Mouse (Mus musculus) layer of hippocampus, postnatal 10 days (tissue): Measurements from ENCODE around the gene Fam241b. TPM values are rescaled to one million over a fixed set of nuclear protein-coding genes. Genes with fewer than 3 reads are reported as not detected.

Experiments
- DNase-seq, 2 experiments: peaks; one replicate each; pipeline ENCODE4 v3.0.0; 2021; ENCODE audit warnings: low spot score in 2 of 2
- total RNA-seq, 2 experiments: library from RNA; stranded (reverse); gene quantifications; 2 replicates each; pipeline ENCODE4 v1.2.3; 2021

The Fam241b gene
- total RNA-seq, 2 experiments from 2014 or later, result 49.1 to 55.5 TPM

GRCm38 (mm10) chr10:62132691-62133281 is 10.9 kb downstream of the Fam241b start, which contains the start of gene Neurog3:
TSS of gene Neurog3 (plus strand) at chr10:62133090.
- no peak for DNase-seq

DNA sequence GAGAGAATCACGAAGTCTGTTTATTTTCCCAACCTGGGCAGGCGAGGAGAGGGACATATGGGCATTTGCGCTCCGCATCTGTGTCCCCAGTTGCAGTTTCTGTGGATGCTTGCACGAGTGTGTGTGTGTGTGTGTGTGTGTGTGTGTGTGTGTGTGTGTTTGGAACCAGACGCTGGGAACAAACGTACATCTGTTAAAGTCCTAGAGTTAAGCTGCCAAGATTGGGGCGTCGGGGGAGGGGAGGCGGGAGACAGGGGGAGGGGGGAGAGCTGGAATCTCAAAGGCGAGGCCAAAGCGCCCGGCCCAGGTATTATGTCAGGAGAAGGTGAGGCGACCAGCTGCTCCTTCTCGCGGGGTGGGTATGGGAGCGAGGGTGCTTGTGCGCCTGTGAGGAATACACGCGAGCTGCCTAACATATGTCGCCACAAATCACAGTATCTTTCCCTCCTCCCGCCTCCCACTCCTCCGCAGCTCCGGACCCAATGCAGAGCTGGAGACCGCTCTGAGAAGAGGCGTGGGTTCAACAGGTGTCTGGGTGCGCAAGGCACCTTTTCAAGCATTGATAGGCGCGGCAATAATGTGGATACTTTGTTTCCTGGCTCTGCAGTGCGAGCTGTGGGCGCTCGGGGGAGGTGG is 15.3 kb downstream of the Fam241b start:
- DNase-seq, result peak; percentile 57 to 61

DNA sequence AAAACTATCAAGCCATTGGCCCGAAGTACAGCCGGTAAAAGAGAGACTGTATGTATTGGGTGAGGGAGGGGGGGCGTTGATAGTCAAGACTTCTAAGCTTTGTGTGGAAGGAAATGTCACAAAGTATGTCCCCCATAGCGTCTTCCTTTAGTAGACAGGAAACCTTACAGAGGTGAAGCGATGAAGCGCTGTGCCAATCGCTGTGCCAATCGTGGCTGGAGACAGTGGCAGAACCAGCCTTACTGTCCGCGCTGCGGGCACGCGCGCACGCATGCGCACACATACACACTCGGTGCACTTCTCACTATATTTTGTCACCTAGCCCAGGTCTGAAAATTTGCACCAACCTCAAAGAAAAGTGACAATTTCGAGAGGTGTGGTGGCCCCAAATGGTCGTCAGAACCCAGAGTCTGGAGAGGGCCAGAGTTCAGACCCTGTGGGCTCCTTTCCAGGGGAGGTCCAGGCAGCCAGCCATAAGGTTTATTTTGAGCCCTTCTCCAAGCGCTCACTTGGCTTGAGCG is 15.9 kb downstream of the Fam241b start:
- no peak for DNase-seq

DNA sequence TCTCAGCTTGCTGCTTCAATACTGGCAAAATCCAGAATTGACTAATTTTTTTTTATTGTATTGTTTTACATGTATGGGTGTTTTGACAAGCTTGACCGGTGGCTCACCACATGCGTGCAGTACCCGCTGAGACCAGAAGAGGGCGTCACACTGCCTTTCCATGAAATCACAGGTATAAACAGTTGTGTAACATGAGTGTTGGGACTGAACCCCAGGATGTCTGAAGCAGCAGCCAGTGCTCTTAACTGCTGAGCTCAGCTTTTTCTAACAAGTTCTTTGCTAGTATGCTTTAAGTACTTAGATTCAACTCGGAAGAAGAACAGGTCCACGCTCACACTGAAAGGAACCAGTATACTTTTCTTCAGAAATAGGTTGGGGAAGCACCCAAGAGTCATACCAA is 16.6 kb downstream of the Fam241b start:
- DNase-seq, result no peak

DNA sequence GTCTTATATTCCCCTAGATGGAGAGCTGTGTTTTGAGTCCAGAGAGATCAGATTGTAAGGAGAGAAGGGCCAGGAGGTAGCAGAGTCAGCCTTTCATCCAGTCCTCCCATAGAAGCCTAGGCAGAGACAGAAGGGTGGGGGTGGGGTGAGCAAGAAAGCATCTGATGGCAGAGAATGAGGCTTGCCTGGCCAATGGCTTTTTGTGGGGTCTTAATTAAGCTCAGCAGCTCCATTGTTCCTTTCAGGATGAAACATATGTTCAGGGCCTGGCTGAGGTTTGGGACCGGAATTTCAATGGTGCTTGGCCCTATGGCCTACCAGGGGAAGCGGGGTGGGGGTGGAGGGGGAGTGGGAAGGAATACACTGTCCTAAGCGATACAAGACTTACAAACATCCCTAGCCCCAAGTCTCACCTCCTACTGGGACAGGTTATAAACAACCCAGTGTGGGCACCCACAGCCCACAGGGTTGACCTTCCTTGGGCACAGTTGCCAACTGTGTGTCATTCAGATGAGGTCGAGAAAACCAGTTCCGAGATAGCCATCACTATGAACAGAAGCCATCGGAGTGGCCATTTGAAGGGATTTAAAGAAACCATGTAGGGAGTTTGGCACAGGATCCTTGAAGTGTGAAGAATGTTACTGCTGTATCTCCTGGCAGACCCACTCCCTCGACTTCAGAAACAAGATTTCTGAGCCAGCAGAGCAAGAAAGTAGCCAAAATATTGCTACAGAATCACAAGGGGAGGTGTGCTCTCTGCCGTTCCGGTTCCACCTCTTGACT is 29.7 kb downstream of the Fam241b start:
- DNase-seq, result no peak

GRCm38 (mm10) chr10:62111207-62111576 is 32.5 kb downstream of the Fam241b start:
- DNase-seq, result no peak

DNA sequence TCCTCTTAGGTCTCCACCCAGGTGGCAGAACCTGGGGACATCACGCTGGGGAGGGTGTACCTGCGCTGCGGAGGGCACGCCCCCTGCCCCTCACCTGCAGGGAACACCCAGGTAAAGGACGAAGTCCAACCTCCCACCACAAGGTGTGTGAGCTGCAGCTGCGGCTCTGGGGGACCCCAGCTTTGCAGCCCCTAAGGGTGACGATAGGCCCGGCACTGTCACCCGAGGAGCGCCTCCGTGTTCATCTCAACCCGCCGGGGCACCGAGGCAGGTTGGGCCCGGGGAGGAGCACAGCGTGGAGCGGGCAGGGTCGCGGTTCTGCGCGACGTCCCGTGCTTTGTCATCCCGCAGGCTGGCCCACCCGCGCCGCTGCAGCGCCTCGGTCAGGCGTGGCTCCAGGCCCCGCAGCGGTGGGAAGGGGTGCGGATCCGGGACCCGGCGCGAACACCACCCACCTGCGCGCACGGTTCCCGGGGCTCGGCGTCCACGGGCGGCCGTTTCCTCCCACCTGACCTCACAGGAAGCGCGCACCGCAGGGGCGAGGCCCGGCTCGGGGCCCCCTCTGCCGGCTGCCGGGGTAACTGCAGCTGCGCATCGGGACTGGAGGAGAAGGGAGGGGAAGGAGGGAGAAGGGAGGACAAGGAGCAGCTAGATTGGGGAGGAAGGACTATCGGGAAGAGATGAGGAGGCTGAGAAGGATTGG is 33.1 kb downstream of the Fam241b start:
- DNase-seq, result peak; percentile 91 to 94

DNA sequence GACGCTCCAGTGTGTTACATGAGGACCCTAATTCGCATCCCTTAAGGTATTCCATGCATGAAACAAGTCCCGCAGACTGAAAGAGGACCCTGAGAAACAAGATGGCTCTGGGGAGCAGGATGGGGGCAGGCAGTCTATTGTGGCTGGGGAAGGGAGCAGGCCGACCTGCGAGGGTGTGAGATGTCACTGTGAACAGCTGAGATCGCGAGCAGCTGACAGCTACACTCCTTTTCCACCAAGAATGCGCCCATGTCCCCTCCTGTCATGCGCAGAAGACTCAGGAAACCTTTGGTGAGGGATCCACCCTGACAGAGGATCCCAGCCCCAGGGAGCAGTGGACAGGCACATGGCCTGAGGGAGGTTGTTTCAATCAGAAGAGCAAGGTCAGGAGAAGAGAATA is 36.7 kb downstream of the Fam241b start:
- no peak for DNase-seq

DNA sequence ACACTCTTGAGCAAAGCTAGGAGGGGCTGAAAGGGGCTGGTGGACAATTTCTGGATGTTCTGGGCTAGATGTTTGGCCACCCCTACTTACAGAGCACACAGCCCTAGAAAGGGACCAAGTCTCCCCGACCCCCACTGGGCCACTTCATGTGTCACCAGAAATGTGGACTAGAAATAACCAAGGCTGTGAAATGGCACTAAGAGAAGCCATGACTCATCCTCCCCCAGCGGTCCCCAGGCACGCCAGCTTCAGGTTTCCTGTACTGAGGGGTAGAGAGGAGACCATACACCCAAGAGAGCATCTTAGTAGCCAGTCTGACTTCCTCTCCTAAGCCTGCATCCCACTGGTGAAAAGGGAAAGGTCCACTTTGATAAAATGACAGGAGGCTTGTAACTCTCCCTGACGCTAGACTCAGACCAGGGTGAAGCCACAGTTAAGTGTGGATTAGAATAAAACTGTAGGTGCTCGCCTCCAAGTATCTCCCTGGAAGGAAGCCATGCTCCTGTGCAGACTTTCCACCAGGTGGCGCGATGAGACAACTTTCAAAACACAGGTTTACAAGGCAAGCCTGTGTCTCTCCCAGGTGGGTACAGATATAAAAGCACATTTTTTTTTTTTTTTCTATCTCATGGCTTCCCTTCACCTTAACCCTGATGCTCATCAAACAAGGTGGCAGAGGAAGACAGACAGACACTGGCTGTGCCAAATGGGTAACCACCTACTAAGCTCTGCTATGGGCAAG is 38.7 kb downstream of the Fam241b start:
- DNase-seq, result peak; percentile 80 to 84

GRCm38 (mm10) chr10:62101504-62102439 is 41.9 kb downstream of the Fam241b start:
- peak; percentile 91 to 92 for DNase-seq

DNA sequence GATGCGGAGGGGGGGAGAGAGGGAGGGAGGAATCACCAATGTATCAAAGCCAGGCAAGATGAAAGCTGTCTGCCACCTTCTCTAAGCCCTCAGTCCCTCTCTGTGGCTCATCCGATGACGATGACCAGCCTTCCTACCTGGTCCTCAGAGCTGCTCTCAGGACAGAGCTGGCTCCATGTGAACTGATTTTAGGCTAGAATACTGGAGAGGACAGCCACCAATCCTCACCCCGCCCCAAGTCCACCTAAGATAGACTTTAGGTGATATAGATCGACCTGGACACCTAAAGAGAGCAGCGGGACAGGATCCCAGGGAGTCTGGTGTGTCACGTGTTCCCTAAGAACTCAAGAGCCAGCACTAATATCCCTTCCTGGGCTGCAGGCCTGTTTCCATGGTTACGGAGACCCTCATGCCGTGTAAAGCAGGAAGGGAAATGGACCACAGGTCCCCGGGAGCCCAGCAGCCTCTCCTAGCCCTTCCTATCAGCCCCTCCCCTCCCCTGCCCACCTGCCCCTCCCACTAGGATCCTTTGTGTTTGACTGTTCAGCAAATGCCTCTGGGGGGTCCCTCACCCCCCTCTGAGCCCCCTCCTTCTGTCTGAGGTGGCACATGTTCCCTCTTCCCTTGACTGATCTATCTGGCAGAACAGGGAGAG is 43.8 kb downstream of the Fam241b start:
- DNase-seq, result peak in 1 of 2 experiments; percentile 13

DNA sequence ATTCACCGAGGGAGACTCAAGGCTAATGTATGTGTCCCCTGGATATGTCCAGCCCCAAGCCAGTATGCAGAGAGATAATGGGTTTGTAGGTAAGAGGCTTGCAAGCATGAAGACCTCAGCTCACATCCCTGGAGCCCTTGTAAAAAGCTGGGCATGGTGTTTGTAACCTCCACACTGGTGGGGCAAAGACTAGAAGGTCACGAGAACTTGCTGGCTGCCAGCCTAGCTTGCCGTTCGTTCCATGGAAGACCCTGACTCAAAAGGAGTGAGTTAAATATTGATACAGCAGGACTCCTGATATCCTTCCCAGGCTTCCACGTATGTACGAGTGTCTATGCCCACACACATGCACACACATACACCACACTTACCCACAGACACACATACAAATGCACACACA is 49.3 kb downstream of the Fam241b start:
- no peak for DNase-seq

- DNase-seq, result no peak
Observed at GRCm38 (mm10) chr10:62093903-62094302, 49.8 kb downstream of the Fam241b start.

DNA sequence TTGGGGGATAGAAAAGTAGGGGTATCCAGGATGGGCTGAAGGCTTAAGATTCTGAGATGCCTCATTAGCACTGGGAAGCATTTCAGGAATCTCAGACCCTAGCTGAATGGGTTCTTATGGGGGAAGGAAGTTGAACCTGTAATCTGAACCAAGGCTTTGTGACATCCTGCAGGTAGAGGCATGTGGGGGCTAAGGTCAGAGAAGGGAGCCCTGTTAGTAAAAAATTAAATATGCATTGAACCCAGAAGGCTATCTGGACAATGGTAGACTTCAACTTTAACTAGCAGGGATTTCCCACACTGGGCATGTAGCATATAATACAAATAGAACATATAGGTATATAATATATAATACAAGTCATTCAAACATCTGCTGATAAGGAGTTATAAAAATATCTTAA is 54.2 kb downstream of the Fam241b start:
- DNase-seq, result no peak

GRCm38 (mm10) chr10:62089071-62089470 is 54.6 kb downstream of the Fam241b start:
- no peak for DNase-seq

DNA sequence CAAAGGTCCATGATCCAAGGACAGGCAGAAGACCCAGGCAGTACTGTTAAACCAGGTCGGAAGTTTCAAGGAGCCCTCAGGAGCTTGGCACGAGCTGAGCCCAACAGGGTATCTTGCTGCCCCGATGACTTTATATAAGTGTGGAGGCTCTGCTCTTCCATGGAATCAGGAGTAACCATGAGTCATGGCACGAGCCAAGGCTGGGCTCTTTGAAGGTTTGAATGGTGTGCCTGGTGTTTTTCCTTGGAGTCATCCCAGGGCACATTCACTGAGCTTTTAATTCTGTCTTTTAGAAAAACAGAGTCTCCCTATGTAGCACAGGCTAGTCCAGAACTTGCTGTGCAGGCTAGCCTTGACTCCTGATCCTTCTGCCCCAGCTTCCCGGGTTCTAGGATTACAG is 55.3 kb downstream of the Fam241b start:
- no peak for DNase-seq

GRCm38 (mm10) chr10:62086826-62087225 is 56.9 kb downstream of the Fam241b start:
- DNase-seq, result peak in 1 of 2 experiments; percentile 41

DNA sequence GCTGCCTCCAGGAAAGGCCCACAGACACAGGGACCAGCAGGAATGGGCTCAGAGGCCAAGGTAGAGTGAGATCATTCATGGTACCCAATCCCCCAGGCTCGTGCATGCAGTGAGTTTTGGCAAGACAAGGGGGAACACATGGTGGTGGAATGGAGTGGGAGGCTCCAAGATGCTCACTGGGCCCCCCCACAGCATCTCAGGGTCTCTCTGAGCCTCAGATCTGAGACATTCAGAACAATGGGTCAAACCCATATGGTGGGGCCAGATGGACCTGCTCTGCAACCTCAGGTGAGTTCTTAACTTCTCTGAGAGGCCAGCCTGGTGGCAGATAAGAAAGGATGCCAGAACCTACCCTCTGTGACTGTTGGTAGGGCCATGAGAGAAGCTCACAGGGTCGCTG is 57.7 kb downstream of the Fam241b start:
- DNase-seq, result peak in 1 of 2 experiments; percentile 34
